Mouse (Mus musculus) embryonic facial prominence, embryonic 11.5 days (tissue): ENCODE data around the gene Tex52. TPM values are rescaled to one million over a fixed set of nuclear protein-coding genes. Genes with fewer than 3 reads are reported as not detected.

Experiments used
- ATAC-seq: fragments of 200-750 bp; cut with Nextera tagmentation; replicated peaks from 2 replicates; pipeline ENCODE4 v1.8.0; 2017; ENCODE audit warnings: low read depth; ENCODE audit not compliant: insufficient number of reproducible peaks, low FRiP score, low TSS enrichment
- DNase-seq: peaks from one replicate; pipeline ENCODE4 v3.0.0-alpha.2; 2015; ENCODE audit warnings: low spot score
- H3K27ac ChIP-seq: fragments of 300-500 bp; sonication (generic); replicated peaks from 2 replicates; pipeline ENCODE4 v1.5.1; 2014; ENCODE audit warnings: mild to moderate bottlenecking, low read depth, low read length, control low read depth
- H3K27me3 ChIP-seq: fragments of 300-500 bp; sonication (generic); 2 replicates; pipeline ENCODE4 v1.6.1; 2014; ENCODE audit warnings: mild to moderate bottlenecking, low read length, moderate library complexity, mixed read lengths; ENCODE audit not compliant: control insufficient read depth, insufficient read depth
- H3K36me3 ChIP-seq: fragments of 300-500 bp; sonication (generic); replicated peaks from 2 replicates; pipeline ENCODE4 v1.6.1; 2014; ENCODE audit warnings: low read depth, mild to moderate bottlenecking, low read length, moderate library complexity, mixed read lengths; ENCODE audit not compliant: control insufficient read depth, insufficient read depth
- H3K4me1 ChIP-seq: fragments of 300-500 bp; sonication (generic); 2 replicates; pipeline ENCODE4 v1.6.1; 2014; ENCODE audit warnings: low read length, mixed read lengths; ENCODE audit not compliant: control insufficient read depth, insufficient read depth
- H3K4me2 ChIP-seq: fragments of 300-500 bp; sonication (generic); 2 replicates; pipeline ENCODE4 v1.6.1; 2014; ENCODE audit warnings: low read depth, mild to moderate bottlenecking, control low read depth, low read length, moderate library complexity
- H3K4me3 ChIP-seq: fragments of 300-500 bp; sonication (generic); 2 replicates; pipeline ENCODE4 v1.5.1; 2014; ENCODE audit warnings: low read depth, low read length, control low read depth
- H3K9ac ChIP-seq: fragments of 300-500 bp; sonication (generic); replicated peaks from 2 replicates; pipeline ENCODE4 v1.6.1; 2014; ENCODE audit warnings: mild to moderate bottlenecking, control low read depth, low read length
- H3K9me3 ChIP-seq: fragments of 300-500 bp; sonication (generic); replicated peaks from 2 replicates; pipeline ENCODE4 v1.6.1; 2016; ENCODE audit warnings: mild to moderate bottlenecking, low read length, inconsistent platforms, mixed read lengths; ENCODE audit not compliant: control insufficient read depth
- WGBS: fragments of 180-500 bp; shearing (Covaris S2); extraction: QIAGEN DNeasy Blood & Tissue Kit; methylation state at CpG from one replicate; pipeline ENCODE4 v1.1.7; 2014; 5-methylcytosine and 5-hydroxymethylcytosine counted together
- polyA plus RNA-seq: library from polyadenylated mRNA; unstranded; fragments of >200 nt; fragmentation: Nextera tagmentation; extraction: Ambion mirVana; gene quantifications from 2 replicates; pipeline ENCODE4 v1.2.1, GENCODE M21; 2014

Gene Tex52
- polyA plus RNA-seq, 1 experiment from 2014 or later: 0.36 TPM

DNA sequence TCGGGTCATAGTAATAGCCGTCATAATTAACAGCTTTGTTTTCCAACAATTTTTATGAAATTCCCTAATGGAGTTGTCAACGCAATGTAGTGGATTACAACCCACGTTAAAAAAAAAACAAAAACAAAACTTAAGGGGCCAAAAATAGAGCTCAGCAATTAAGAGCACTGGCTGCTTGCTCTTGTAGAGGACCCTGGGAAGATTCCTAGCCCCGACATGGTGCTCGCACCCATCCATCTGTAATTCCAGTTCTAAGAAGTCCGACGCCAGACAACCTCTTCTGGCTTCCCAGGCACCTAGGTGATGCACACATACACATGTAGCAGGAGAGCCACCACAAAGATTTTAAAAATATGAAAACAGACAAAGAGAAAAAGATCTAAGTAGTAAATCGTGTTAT is 49.8 kb downstream of the Tex52 start:
- WGBS: 22% methylated on average over 9 of the region's 9 CpGs

DNA sequence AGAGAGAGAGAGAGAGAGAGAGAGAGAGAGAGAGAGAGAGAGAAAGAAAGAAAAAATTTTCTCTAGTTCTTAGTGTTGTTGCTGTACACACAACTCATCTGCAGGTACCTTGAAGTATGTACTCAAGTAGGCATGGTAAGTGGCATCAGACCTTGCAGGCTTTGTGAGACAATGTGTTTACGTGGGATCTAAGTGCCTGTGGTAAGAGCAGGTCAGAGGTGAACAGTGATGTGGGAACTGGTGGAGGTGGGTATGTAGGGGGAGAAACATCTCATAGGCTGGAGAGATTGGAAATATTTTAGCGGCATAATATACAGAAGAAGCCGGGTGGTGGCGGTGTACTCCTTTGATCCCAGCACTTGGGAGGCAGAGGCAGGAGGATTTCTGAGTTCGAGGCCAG is 52.3 kb downstream of the Tex52 start:
- Histone ChIP-seq H3K4me1 (no peaks in the 10 kb centered on the region), H3K4me2 (no peak overlapping the region), H3K4me3 (no peak overlapping the region), H3K9me3 (no peaks in the 10 kb centered on the region), H3K27ac (no peak overlapping the region), H3K36me3 (peaks cover 17% of the 10 kb centered on the region), H3K9ac (no peak overlapping the region), H3K27me3 (no peaks in the 10 kb centered on the region)
- WGBS: 90% methylated on average over 5 of the region's 5 CpGs
- DNase-seq: no peak
- ATAC-seq: no peak

More for the DNA sequence above, 49.8 kb downstream of the Tex52 start:
- Histone ChIP-seq H3K36me3 (peaks cover 3% of the 10 kb centered on the region), H3K27ac (no peak overlapping the region; the same call in 1 of the 2 replicates), H3K4me1 (no peaks in the 10 kb centered on the region), H3K9me3 (no peaks in the 10 kb centered on the region), H3K9ac (peak overlapping the region; percentile 34; the same call in 1 of the 2 replicates), H3K27me3 (no peaks in the 10 kb centered on the region), H3K4me2 (peak overlapping the region; percentile 42), H3K4me3 (peak overlapping the region; percentile 54)
- no peak for ATAC-seq
- no peak for DNase-seq

DNA sequence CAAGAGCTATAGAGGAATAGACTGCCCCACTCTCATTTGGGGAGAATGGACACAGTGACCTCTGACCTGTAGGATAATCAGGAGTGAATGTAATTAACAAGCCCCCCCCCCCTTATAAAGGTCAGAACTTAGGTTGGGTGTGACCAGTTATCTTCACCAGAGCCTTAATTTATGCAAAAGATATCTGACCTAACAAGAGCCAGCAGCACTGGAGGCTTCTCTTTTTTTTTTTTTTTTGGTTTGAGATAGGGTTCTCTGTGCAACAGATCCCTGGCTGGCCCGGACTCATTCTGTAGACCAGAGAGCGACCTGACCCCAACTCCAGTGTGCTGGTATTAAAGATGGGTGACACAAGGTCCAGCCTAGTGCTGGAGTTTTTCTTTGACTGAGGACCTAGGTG is 54.0 kb downstream of the Tex52 start:
- H3K4me2 ChIP-seq: no peak overlapping the region
- ATAC-seq (no peak), DNase-seq (no peak)
- no peak overlapping the region for H3K4me3 ChIP-seq
- peaks cover 26% of the 10 kb centered on the region for H3K36me3 ChIP-seq
- no peaks in the 10 kb centered on the region for H3K4me1 ChIP-seq
- no peak overlapping the region for H3K27ac ChIP-seq
- 88% methylated on average over 2 of the region's 2 CpGs for WGBS
- no peak overlapping the region for H3K9ac ChIP-seq
- H3K9me3 ChIP-seq: no peaks in the 10 kb centered on the region
- H3K27me3 ChIP-seq: no peaks in the 10 kb centered on the region

- DNase-seq (no peak), ATAC-seq (no peak)
- Histone ChIP-seq H3K9me3 (no peaks in the 10 kb centered on the region), H3K4me2 (no peak overlapping the region), H3K9ac (no peak overlapping the region), H3K4me1 (no peaks in the 10 kb centered on the region), H3K36me3 (peaks cover 26% of the 10 kb centered on the region), H3K4me3 (no peak overlapping the region), H3K27ac (no peak overlapping the region), H3K27me3 (no peaks in the 10 kb centered on the region)
- WGBS: 87% methylated on average over 6 of the region's 6 CpGs
Measured at GRCm38 (mm10) chr6:128429826-128430225, 54.6 kb downstream of the Tex52 start.

DNA sequence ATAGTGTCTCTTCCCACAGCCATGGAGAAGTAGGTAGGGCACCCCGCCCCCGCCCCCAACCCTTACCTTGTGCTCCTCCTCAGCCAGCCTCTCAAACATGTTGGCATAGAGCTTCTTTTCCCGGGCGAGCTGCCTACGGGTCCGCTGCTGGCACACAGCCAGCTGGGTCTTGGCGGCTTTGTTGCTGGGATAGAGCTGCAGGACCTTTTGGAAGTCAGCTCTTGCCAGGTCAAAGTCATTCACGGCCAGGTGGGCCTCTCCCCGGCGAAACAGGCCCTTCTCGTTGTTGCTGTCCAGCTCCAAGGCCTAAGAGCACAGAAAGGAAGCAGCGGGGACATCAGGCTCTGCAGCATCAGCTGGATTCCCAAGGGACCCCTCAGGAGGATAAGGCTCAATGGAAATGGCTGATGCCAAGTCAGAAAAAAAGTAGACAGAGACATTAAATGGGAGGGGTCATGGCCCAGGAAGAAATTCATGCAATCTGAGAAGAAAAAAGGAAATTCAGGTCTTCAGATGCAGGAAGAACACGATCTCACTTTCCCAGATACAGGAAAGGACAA is 57.2 kb downstream of the Tex52 start:
- WGBS: 96% methylated on average over 13 of the region's 13 CpGs
- no peak for DNase-seq
- Histone ChIP-seq H3K4me3 (no peak overlapping the region), H3K4me1 (no peaks in the 10 kb centered on the region), H3K9me3 (no peaks in the 10 kb centered on the region), H3K36me3 (peaks cover 33% of the 10 kb centered on the region), H3K4me2 (no peak overlapping the region), H3K27me3 (no peaks in the 10 kb centered on the region), H3K9ac (no peak overlapping the region), H3K27ac (no peak overlapping the region)
- ATAC-seq: no peak

GRCm38 (mm10) chr6:128433566-128433965 is 58.3 kb downstream of the Tex52 start:
- peaks cover 33% of the 10 kb centered on the region for H3K36me3 ChIP-seq
- ATAC-seq: no peak
- no peaks in the 10 kb centered on the region for H3K4me1 ChIP-seq
- H3K9ac ChIP-seq: no peak overlapping the region
- DNase-seq: no peak
- 94% methylated on average over 13 of the region's 13 CpGs for WGBS
- H3K9me3 ChIP-seq: no peaks in the 10 kb centered on the region
- H3K4me2 ChIP-seq: no peak overlapping the region
- no peak overlapping the region for H3K4me3 ChIP-seq
- H3K27me3 ChIP-seq: no peaks in the 10 kb centered on the region
- no peak overlapping the region for H3K27ac ChIP-seq

Other genes starting within 250 kb of the Tex52 start
- 63.9 and 71.7 TPM in 2 replicates for gene Tspan9, start 231.9 kb upstream of the Tex52 start, polyA plus RNA-seq
- gene Tead4, start 74.6 kb upstream of the Tex52 start, polyA plus RNA-seq: 1.4 and 2.3 TPM in 2 replicates
- gene Tulp3, start 19.6 kb upstream of the Tex52 start, polyA plus RNA-seq: 16.6 and 18.2 TPM in 2 replicates
- gene Rhno1, start 12.5 kb upstream of the Tex52 start, polyA plus RNA-seq: 172 and 174 TPM in 2 replicates
- 40.7 and 43.4 TPM in 2 replicates for gene Foxm1, start 12.5 kb upstream of the Tex52 start, polyA plus RNA-seq
- not detected in 2 replicates for gene Gm44596, start within 50 bp of the Tex52 start, polyA plus RNA-seq
- gene Nrip2, start 23.8 kb downstream of the Tex52 start, polyA plus RNA-seq: 1.6 and 2.0 TPM in 2 replicates
- gene Itfg2, start 49.5 kb downstream of the Tex52 start, polyA plus RNA-seq: 26.9 and 28.1 TPM in 2 replicates
- 612 and 615 TPM in 2 replicates for gene Fkbp4, start 63.2 kb downstream of the Tex52 start, polyA plus RNA-seq
- gene Pzp, start 151.3 kb downstream of the Tex52 start, polyA plus RNA-seq: not detected in 2 replicates
- not detected in 2 replicates for gene A2ml1, start 206.2 kb downstream of the Tex52 start, polyA plus RNA-seq
- gene Klrb1a, start 248.1 kb downstream of the Tex52 start, polyA plus RNA-seq: not detected in 2 replicates